Mouse (Mus musculus): ENCODE measurements around the gene Gas8.
"Not testable (repeated sequence)": the region's sequence is repeated elsewhere in the genome, so short reads cannot be mapped to it uniquely, and the experiment has no call there.

The Gas8 gene

DNA sequence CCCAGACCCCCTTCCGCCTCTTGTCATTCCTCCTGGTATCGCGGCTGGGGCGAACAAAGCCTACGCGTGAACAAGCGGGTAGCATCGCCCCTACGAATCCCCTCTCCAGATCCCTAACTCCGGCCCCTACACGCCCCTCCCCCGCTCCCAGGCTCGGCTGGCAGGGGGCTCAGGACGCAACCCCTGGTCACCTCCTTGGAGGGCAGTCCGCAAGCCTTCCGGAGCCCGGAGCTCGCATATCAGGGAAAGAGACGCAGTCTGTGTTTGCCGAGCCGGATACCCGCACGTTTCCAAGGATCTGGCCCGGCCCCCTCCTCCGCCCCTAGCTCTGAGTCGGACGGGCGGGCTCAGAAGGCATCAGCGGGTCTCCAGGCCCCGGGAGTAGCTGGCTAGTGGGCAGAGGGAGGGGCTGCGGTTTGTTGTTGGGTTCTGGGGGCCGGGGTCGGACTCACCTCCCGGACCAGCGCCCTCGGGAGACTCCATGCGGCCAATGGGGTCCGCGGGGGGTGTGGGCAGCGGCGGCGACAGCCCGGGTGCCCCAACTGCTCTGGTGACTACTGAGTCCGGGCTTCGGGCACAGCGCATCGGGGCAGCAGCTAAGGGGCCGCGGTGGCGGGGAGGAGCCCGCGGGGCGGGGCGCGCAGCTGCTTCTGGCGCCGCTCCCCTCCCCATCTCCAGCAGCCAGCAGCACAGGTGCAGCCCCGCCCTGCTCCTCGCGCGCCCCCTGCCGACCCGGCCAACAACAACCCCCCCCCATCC is 3.7 kb upstream of the Gas8 start, which contains the start of gene Dbndd1:
Gene Dbndd1 (minus strand): TSS at position 683 of the 759 bp plus-strand sequence.
- in situ Hi-C loops (cut with MboI, MseI): no loop called here

DNA sequence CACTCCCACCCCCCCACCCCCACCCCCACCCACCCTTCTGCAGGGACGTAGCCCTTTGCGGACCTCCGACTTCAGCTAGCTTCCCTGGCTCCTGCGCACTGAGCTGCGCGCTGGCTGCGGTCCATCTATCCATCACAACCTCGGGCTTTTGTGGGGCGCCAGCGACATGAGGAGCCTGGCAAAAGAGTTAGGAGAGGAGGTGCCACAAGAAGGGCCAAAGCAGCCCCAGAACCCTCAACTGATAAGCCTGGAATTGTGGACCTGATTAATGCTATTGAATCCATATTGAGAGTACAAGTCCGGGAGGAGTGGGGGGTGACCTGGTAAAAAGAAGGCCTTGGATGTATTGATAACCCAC is 3.1 kb upstream of the Gas8 start:
- in situ Hi-C loops (cut with MboI, MseI): no loop called here

DNA sequence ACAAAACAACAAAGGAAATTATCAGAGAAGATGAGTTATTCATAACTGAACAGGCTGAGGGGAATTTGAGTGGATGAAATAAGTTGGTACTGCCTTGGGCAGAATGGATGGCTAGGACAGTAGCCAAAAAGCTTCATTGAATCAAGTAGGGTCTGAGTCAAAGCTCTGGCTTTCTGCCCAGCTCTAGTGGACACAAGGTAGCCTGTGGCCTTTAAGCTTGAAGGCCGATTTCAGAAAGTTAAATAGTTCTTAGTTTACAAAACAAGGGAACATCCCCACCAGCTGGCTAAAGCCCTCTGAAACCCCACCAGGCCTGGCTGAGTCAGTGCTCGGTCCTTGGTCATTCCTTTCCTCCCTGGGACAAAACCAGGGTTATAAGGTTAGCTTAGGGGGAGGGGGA is 2.0 kb upstream of the Gas8 start:
- in situ Hi-C loops (cut with MboI, MseI): no loop called here

DNA sequence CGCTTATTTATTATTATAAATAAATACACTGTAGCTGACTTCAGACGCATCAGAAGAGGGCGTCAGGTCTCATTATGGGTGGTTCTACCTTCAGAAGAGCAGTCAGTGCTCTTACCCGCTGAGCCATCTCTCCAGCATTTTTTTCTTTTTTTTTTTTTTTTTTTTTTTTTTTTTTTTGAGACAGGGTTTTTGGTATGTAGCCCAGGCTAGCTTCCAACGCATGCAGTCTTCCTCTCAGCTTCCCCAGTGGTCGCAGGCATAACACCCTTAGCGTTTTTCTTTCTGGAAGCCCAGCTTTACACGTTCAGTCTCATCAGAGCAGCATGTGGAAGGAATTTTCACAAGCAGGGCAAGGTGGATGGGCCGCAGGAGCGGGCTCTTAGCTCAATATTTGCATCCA is 462 bp upstream of the Gas8 start:
- in situ Hi-C loops (cut with MboI, MseI): no loop called here

DNA sequence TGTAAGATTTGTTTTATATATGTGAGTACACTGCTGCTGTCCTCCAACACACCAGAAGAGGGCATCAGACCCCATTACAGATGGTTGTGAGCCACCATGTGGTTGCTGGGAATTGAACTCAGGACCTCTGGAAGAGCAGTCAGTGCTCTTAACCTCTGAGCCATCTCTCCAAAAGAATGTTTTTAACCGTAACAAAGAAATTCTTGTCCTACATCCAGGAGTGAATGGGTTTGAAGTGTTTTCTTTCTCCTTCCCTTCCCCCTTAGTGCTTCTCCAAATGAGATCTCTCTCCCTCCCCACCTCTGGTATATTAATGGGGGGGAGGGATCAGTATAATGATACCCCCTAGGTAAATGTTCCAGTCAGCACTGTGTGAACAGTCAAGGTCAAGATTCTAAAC is 1.4 kb downstream of the Gas8 start:
- in situ Hi-C loops (cut with MboI, MseI): not testable (repeated sequence)

DNA sequence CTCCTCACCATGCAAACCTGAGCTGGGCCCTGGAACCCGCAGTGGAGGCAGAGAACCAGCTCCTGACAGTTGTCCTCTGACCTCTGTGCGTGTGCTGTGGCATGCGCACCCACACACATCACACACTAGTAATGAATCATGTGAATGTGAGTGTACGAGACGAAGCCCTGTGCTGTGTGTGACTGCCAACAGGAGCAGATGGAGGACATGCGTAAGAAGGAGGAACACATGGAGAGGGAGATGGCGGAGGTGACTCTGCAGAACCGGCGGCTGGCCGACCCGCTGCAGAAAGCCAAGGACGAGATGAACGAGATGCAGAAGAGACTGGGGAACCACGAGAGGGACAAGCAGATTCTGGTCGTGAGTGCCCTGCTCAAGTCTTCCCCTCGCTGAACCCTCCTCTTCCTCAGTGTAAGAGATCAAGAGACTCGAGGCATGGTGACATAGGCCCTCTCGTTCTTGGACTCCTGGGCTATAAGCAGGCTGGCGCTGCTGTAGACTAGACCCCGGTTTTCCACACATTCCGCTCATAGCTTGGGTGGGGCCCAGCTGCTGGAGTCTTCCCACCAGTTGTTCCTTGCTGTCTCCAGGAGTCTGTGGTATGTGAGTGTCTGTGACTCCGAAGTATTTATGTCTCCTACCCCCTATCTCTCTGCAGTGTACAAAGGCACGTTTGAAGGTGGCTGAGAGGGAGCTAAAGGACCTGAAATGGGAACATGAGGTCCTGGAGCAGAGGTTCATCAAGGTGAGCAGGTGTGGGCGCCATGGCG is 9.3 kb downstream of the Gas8 start:
- in situ Hi-C loops (cut with MboI, MseI): no loop called here

DNA sequence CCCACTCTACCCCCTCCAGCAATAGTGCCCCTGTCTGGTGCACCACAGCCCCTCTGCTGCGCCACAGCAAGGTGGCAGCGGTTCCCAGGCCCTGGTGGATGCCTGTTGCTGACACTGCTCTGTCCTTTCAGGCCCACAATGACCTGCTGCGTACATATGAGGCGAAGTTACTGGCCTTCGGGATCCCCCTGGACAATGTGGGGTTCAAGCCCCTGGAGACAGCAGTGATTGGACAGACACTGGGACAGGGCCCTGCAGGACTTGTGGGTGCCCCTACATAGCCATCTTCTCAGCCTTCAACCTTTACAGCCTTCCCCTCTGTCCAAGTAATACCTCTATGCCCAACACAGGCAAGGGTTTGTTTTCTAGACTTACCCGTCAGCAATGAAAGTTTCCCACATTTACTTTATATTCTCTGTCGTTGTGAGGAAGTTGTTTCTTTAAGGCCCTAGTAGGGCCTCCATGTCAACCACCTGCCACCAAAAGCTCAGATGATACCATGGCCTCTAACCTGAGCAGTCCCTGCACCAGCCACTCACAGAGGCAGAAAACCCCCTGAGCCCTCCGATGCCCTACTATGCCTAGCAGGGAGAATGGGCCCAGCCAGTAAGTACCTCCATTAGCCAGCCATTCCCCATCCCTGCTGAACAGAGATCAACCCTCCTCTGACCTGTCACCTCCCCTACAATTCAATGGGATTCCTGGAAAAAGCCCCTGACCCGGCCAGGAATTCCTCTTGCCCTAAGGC is 17.8 kb downstream of the Gas8 start:
- in situ Hi-C loops (cut with MboI, MseI): loop anchor here (5.0 kb wide), 1 partner anchor 86 kb away; no protein-coding TSS in a partner anchor

DNA sequence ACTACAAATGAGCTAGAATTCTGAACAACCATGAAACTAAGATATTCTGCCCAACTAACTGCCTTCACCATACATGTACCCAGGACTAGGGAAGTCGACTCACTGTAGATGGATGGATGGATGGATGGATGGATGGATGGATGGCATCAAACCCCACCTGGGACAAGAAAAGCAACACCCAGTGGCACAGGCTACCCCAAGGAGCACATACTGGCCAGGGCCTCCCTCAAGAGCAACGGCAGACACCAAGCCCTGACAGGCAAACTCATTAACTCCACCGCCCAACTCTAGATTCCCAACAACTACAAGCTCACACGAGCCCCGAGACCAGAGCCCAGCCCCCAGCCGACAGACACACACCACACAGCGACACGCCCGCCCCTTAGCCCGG is 18.4 kb downstream of the Gas8 start:
- in situ Hi-C loops (cut with MboI, MseI): loop anchor here (5.0 kb wide), 1 partner anchor 85 kb away; no protein-coding TSS in a partner anchor

DNA sequence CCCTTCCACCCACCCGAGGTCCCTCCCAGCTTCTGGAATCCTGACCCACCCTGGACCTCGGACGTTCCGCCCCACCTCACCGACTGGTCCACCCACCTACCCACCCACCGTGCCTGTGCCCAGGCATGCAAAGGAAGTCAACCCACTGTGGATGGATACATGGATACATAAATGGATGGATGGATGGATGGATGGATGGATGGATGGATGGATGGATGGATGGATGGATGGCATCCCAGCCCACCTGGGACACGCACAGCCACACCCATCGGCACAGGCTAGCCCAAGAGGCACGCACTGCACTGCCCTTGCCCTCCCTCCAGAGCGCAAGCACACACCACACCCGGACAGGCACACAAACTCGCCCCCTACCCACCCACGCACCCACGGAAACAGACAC is 19.0 kb downstream of the Gas8 start:
- in situ Hi-C loops (cut with MboI, MseI): loop anchor here (5.0 kb wide), 1 partner anchor 85 kb away; no protein-coding TSS in a partner anchor

DNA sequence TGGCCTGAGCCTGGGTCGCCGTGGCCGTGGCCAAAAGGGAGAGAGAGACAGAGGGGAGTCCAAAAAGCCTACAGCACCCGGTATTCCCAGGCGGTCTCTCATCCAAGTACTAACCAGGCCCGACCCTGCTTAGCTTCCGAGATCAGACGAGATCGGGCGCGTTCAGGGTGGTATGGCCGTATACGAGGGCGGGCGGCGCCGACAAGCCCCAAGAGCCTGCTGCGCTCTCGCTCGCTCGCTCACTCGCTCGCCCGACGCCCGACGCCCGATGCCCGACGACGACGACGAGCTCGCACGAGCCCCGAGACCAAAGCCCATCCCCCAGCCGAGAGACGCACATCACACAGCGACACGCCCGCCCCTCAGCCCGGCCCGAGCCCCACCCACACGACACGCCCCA is 45.6 kb downstream of the Gas8 start:
- in situ Hi-C loops (cut with MboI, MseI): loop anchor here (25.0 kb wide), 1 partner anchor 1002 kb away; the partner anchor contains the start of genes Cdt1 and Piezo1

DNA sequence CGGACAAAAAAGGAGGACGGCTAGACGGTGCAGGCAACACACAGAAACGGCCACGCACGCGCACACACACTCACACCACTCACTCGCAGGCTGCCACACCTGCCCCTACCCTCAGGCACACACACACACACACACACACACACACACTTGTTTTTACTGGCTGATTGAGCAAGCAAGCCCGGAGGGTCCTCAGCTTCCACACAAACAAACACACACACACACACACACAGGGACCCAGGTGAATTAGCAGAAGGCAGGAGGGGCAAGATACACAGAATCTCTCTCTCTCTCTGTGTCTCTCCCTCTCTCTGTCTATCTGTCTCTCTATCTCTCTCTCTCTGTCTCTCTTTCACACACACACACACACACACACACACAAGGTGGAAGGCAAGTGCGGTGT is 56.8 kb downstream of the Gas8 start:
- in situ Hi-C loops (cut with MboI, MseI): loop anchor here (5.0 kb wide), 1 partner anchor 43 kb away; no protein-coding TSS in a partner anchor
